In the genomic region with DNA sequence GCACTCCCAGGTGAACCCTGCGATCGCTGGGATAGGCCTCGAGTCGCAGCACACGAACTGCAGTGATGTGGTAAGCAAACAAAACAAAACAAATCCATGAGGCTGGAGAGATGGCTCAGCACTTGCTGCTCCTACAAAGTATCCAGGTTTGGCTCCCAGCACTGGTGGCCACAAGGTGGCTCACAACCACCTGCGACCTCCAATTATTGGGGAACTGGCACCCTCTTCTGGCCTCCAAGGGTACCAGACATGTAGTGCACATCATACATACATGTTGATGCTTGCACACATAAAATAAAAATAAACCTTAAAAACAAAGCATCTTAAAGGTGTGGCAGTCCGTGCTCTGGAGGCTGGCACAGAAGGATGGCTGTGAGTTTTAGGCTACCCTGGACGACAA, we compare ENCODE assay signal across 15 mouse cellular contexts.
DNase-seq lines count a peak whose midpoint lies in the region; ATAC-seq and TF ChIP-seq lines count a peak whose summit lies in the region.
"Had no signal": no experiment of that assay in that cellular context is flagged by ENCODE, and none has a peak within 500 bp of the region (broad histone marks: within the 10 kb centered on the region; RNA-seq: fewer than 3 reads in every experiment).

No protein-coding gene starts in this region.

- H3K79me2 ChIP-seq in MEL (ENCODE audit: control insufficient read depth, insufficient read depth, low read length, poor library complexity): no peaks in the 10 kb centered on the region

- no peak; the same call in 1 of the 2 replicates for TF ChIP-seq RAD21 in MEL (IDR thresholded peaks at IDR 0.05; ENCODE audit: low read depth, low read length)

- no peak overlapping the region for H3K27ac ChIP-seq in intestine, postnatal 0 days (ENCODE audit: low read depth, low read length)
- no peak overlapping the region for H3K27ac ChIP-seq in intestine, embryonic 15.5 days
- no peak overlapping the region for H3K27ac ChIP-seq in lung, embryonic 14.5 days (ENCODE audit: low read depth)
- H3K27ac ChIP-seq in MEL (ENCODE audit: control insufficient read depth, low read depth, low read length): no peak overlapping the region
- H3K27ac ChIP-seq in forebrain, embryonic 12.5 days: no peak overlapping the region

- no peak for TF ChIP-seq EP300 in MEL (IDR thresholded peaks at IDR 0.05; ENCODE audit: low read depth in 1 of 2, low read length in 2 of 2)

- TF ChIP-seq POLR2A in lung, adult 2 months (IDR thresholded peaks at IDR 0.05; ENCODE audit: borderline replicate concordance, extremely low read depth, low read depth, low read length): no peak
- no peak for TF ChIP-seq POLR2A in MEL (IDR thresholded peaks at IDR 0.05; ENCODE audit: control insufficient read depth in 1 of 2, insufficient read depth in 1 of 2, low read depth in 1 of 2, low read length in 2 of 2, poor library complexity in 1 of 2)

- no peaks in the 10 kb centered on the region for H3K9me3 ChIP-seq in intestine, postnatal 0 days (ENCODE audit: control insufficient read depth)
- H3K9me3 ChIP-seq in intestine, embryonic 15.5 days: no peaks in the 10 kb centered on the region
- no peaks in the 10 kb centered on the region for H3K9me3 ChIP-seq in lung, embryonic 14.5 days (ENCODE audit: low read depth, low read length)
- no peaks in the 10 kb centered on the region for H3K9me3 ChIP-seq in MEL (replicated peaks; ENCODE audit: insufficient read depth, low read length)
- H3K9me3 ChIP-seq in forebrain, embryonic 12.5 days: no peaks in the 10 kb centered on the region
- H3K9me3 ChIP-seq: limb, embryonic 12.5 days had no signal

- WGBS in intestine, postnatal 0 days: 66% methylated on average over 8 of the region's 8 CpGs
- WGBS in intestine, embryonic 15.5 days: 81% methylated on average over 8 of the region's 8 CpGs
- 71% methylated on average over 8 of the region's 8 CpGs for WGBS in lung, embryonic 14.5 days
- WGBS in lung, adult 2 months: 82% methylated on average over 8 of the region's 8 CpGs
- WGBS in forebrain, embryonic 12.5 days: 82% methylated on average over 8 of the region's 8 CpGs

- ATAC-seq in intestine, postnatal 0 days: no peak
- ATAC-seq in intestine, embryonic 15.5 days: no peak
- ATAC-seq in lung, embryonic 14.5 days (ENCODE audit: insufficient read depth): no peak
- no peak for ATAC-seq in forebrain, embryonic 12.5 days (ENCODE audit: low FRiP score)
- ATAC-seq: hindbrain, embryonic 16.5 days had no signal

- peak; percentile 17 for DNase-seq in lung, embryonic 14.5 days
- DNase-seq in lung, adult 2 months: no peak
- peak; percentile 2 for DNase-seq in MEL (ENCODE audit: low read depth, low spot score)
- DNase-seq in embryo, embryonic 10.5 days (ENCODE audit: low spot score): peak; percentile 26
- DNase-seq in urinary bladder, postnatal 14 days (ENCODE audit: low spot score): no peak
- DNase-seq: cerebellum, adult 11 months; heart, postnatal 14 days; kidney, postnatal 10 days; lung, postnatal 10 days; right cerebral cortex, postnatal 25 days had no signal

- no peak overlapping the region for H3K4me3 ChIP-seq in intestine, postnatal 0 days (ENCODE audit: low read depth, low read length)
- H3K4me3 ChIP-seq in intestine, embryonic 15.5 days (replicated peaks): no peak overlapping the region
- H3K4me3 ChIP-seq in lung, embryonic 14.5 days (ENCODE audit: low read depth, low read length): no peak overlapping the region
- H3K4me3 ChIP-seq in lung, adult 2 months (replicated peaks; ENCODE audit: extremely low read depth, low read depth, low read length): no peak overlapping the region
- H3K4me3 ChIP-seq in MEL (ENCODE audit: control insufficient read depth in 1 of 2, insufficient read depth in 1 of 2, low read depth in 2 of 2, low read length in 2 of 2): no peak overlapping the region
- no peak overlapping the region for H3K4me3 ChIP-seq in forebrain, embryonic 12.5 days (replicated peaks)
- H3K4me3 ChIP-seq: limb, embryonic 12.5 days had no signal

- TF ChIP-seq CTCF in intestine, postnatal 0 days (IDR thresholded peaks at IDR 0.05; ENCODE audit: low read depth): peak; percentile 71
- peak; percentile 61 for TF ChIP-seq CTCF in lung, embryonic 14.5 days (IDR thresholded peaks at IDR 0.05; ENCODE audit: low read depth)
- TF ChIP-seq CTCF in lung, adult 2 months (IDR thresholded peaks at IDR 0.05; ENCODE audit: insufficient read depth, low read length): no peak
- TF ChIP-seq CTCF in MEL (IDR thresholded peaks at IDR 0.05 in 2 of 3, conservative IDR thresholded peaks at IDR 0.05 in 1 of 3; ENCODE audit: control insufficient read depth in 1 of 3, insufficient read depth in 1 of 3, low read depth in 2 of 3, low read length in 3 of 3, poor library complexity in 1 of 3, severe bottlenecking in 1 of 3): peak in 2 of 3 experiments; percentile 28 to 37; a peak in 3 of 6 replicates

- H3K4me2 ChIP-seq in intestine, postnatal 0 days (replicated peaks; ENCODE audit: low read depth): no peak overlapping the region
- H3K4me2 ChIP-seq in intestine, embryonic 15.5 days (replicated peaks): no peak overlapping the region
- H3K4me2 ChIP-seq in lung, embryonic 14.5 days: no peak overlapping the region
- H3K4me2 ChIP-seq in forebrain, embryonic 12.5 days: no peak overlapping the region
- H3K4me2 ChIP-seq: limb, embryonic 12.5 days had no signal

- no peak overlapping the region for H3K9ac ChIP-seq in intestine, postnatal 0 days (ENCODE audit: low read depth, low read length)
- H3K9ac ChIP-seq in intestine, embryonic 15.5 days: no peak overlapping the region
- H3K9ac ChIP-seq in lung, embryonic 14.5 days: no peak overlapping the region
- no peak overlapping the region for H3K9ac ChIP-seq in MEL (ENCODE audit: control insufficient read depth, low read depth, low read length, poor library complexity, severe bottlenecking)
- no peak overlapping the region for H3K9ac ChIP-seq in forebrain, embryonic 12.5 days
- H3K9ac ChIP-seq: limb, embryonic 12.5 days had no signal

- no peaks in the 10 kb centered on the region for H3K36me3 ChIP-seq in intestine, postnatal 0 days (ENCODE audit: control insufficient read depth, insufficient read depth)
- H3K36me3 ChIP-seq in intestine, embryonic 15.5 days: no peaks in the 10 kb centered on the region
- H3K36me3 ChIP-seq in lung, embryonic 14.5 days (ENCODE audit: insufficient read depth): no peaks in the 10 kb centered on the region
- no peaks in the 10 kb centered on the region for H3K36me3 ChIP-seq in MEL (ENCODE audit: control insufficient read depth in 1 of 2, insufficient read depth in 2 of 2, low read length in 2 of 2)
- no peaks in the 10 kb centered on the region; the same call in none of the 2 replicates for H3K36me3 ChIP-seq in forebrain, embryonic 12.5 days (replicated peaks)

- H3K27me3 ChIP-seq in intestine, postnatal 0 days (replicated peaks; ENCODE audit: control insufficient read depth, insufficient read depth, low read length): no peaks in the 10 kb centered on the region
- no peaks in the 10 kb centered on the region for H3K27me3 ChIP-seq in intestine, embryonic 15.5 days (replicated peaks)
- H3K27me3 ChIP-seq in lung, embryonic 14.5 days (ENCODE audit: insufficient read depth, low read length): no peaks in the 10 kb centered on the region
- H3K27me3 ChIP-seq in MEL (ENCODE audit: control insufficient read depth in 1 of 2, insufficient read depth in 2 of 2, low read length in 2 of 2): no peaks in the 10 kb centered on the region
- H3K27me3 ChIP-seq in forebrain, embryonic 12.5 days: no peaks in the 10 kb centered on the region
- H3K27me3 ChIP-seq: limb, embryonic 12.5 days had no signal

- no peaks in the 10 kb centered on the region for H3K4me1 ChIP-seq in intestine, postnatal 0 days (replicated peaks; ENCODE audit: control insufficient read depth, insufficient read depth, low read length)
- 0 out of 2 replicates have a peak, but pooled peaks cover 3% of the 10 kb centered on the region for H3K4me1 ChIP-seq in intestine, embryonic 15.5 days (replicated peaks)
- H3K4me1 ChIP-seq in lung, embryonic 14.5 days (ENCODE audit: insufficient read depth): no peaks in the 10 kb centered on the region
- no peaks in the 10 kb centered on the region for H3K4me1 ChIP-seq in lung, adult 2 months (ENCODE audit: control insufficient read depth, insufficient read depth, low read length)
- H3K4me1 ChIP-seq in MEL (ENCODE audit: control insufficient read depth in 1 of 2, insufficient read depth in 2 of 2, low read length in 2 of 2): no peaks in the 10 kb centered on the region
- H3K4me1 ChIP-seq in forebrain, embryonic 12.5 days: peaks cover 35% of the 10 kb centered on the region

TF ChIP-seq in MEL, 35 proteins besides CTCF, POLR2A, EP300 and RAD21:
- peak; percentile 25 for TF ChIP-seq SMC3 (IDR thresholded peaks at IDR 0.05; ENCODE audit: low read depth, low read length)
- TF ChIP-seq POLR2AphosphoS2 (IDR thresholded peaks at IDR 0.05; ENCODE audit: low read length): no peak

Comparison
In these comparisons a context has a peak if more than half of its experiments do, and no peak if none do; other contexts are left out.
1. DNase-seq: peak in lung, embryonic 14.5 days (single experiment), MEL (single experiment) and embryo, embryonic 10.5 days (single experiment); none in lung, adult 2 months (single experiment) and urinary bladder, postnatal 14 days (single experiment).